Mouse (Mus musculus): Measurements from ENCODE around the gene Tada2a.

GRCm38 (mm10) chr11:84078601-84079000 lies 50.8 kb downstream of the Tada2a start:
- no peak for TF ChIP-seq POLR2A (IDR thresholded peaks at IDR 0.05; ENCODE audit: extremely low read depth, insufficient read depth, low read length)
- no peak for TF ChIP-seq CTCF (IDR thresholded peaks at IDR 0.05; ENCODE audit: low read depth, low read length)
